ENCODE assay signal across 10 mouse cellular contexts in the genomic region with DNA sequence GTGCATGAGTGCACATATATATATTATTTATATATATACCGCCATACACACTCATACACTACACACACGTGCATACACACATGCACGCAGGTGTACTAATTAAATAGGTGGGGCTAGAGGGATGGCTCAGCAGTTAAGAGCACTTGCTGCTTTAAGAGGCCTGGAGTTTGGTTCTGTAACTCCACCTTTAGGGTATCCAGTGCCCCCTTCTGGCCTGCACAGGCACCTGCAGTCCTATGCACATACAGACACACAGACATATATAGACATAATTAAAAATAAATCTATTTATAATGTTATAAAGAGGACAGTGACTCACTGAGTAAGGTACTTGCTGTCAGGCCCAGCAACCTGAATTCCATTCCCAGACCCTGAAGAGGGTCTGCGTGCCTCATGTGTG. TPM values are rescaled to one million over a fixed set of nuclear protein-coding genes. Genes with fewer than 3 reads are reported as not detected.
DNase-seq lines count a peak whose midpoint lies in the region; TF ChIP-seq lines count a peak whose summit lies in the region.
"Had no signal": no experiment of that assay in that cellular context is flagged by ENCODE, and none has a peak within 500 bp of the region (broad histone marks: within the 10 kb centered on the region; RNA-seq: fewer than 3 reads in every experiment).

No protein-coding gene starts in this region.

- no peaks in the 10 kb centered on the region for H3K27me3 ChIP-seq in E14TG2a.4 (ENCODE audit: insufficient read depth, low read length)
- H3K27me3 ChIP-seq: midbrain, embryonic 12.5 days had no signal

- H3K4me3 ChIP-seq in E14TG2a.4 (replicated peaks; ENCODE audit: low read length): no peak overlapping the region
- H3K4me3 ChIP-seq: midbrain, embryonic 12.5 days had no signal

- peak; percentile 25 to 51 for DNase-seq in heart, postnatal 14 days
- no peak for DNase-seq in heart, postnatal 25 days (ENCODE audit: low spot score)
- peak; percentile 73 for DNase-seq in 416B (ENCODE audit: low read depth)
- peak; percentile 51 for DNase-seq in lung, postnatal 10 days
- no peak for DNase-seq in neural tube, embryonic 10.5 days (ENCODE audit: extremely low spot score, low spot score)
- no peak for DNase-seq in embryo, embryonic 11 days
- DNase-seq: cerebellum, adult 8-10 months; heart, adult 11 months had no signal

- H3K9me3 ChIP-seq in E14TG2a.4 (ENCODE audit: low read length): no peaks in the 10 kb centered on the region
- H3K9me3 ChIP-seq: midbrain, embryonic 12.5 days had no signal

- TF ChIP-seq CTCF in E14TG2a.4 (conservative IDR thresholded peaks at IDR 0.05; ENCODE audit: low read length): peak; percentile 65

- peaks cover 18% of the 10 kb centered on the region for H3K36me3 ChIP-seq in E14TG2a.4 (ENCODE audit: insufficient read depth, low read length)

- H3K4me1 ChIP-seq in E14TG2a.4 (replicated peaks; ENCODE audit: low read depth, low read length): peaks cover 23% of the 10 kb centered on the region
- H3K4me1 ChIP-seq: midbrain, embryonic 12.5 days had no signal

- intact Hi-C loops in heart, postnatal 14 days (cut with DNase I): no loop called here
- intact Hi-C loops in heart, postnatal 25 days (cut with DNase I): no loop called here

RNA-seq across cellular contexts. Expression of a gene that starts 35.3 kb away (rescaled TPM):
- total RNA-seq in heart, postnatal 14 days (2021): 10 to 100 TPM; 17.6 to 17.8 TPM
- 10 to 100 TPM; 14.5 to 16.6 TPM for total RNA-seq in heart, postnatal 25 days (2021)

Comparison
In these comparisons a context has a peak if more than half of its experiments do, and no peak if none do; other contexts are left out.
1. DNase-seq: peak in heart, postnatal 14 days (2 of 2), 416B (single experiment) and lung, postnatal 10 days (single experiment); none in heart, postnatal 25 days (single experiment), neural tube, embryonic 10.5 days (single experiment) and embryo, embryonic 11 days (single experiment).